Mouse (Mus musculus) small intestine, adult 2 months (tissue): ENCODE measurements around the gene Gpr63. TPM values are rescaled to one million over a fixed set of nuclear protein-coding genes. Genes with fewer than 3 reads are reported as not detected.
A peak's percentile ranks its signal among the peaks of the same experiment; 100 is the strongest.

Source experiments
- H3K27ac ChIP-seq: fragments of 200-500 bp; 2 replicates; pipeline ENCODE4 v1.5.1; 2012; ENCODE audit warnings: low read depth, low read length, control low read depth, inconsistent platforms; ENCODE audit not compliant: insufficient read depth
- H3K27me3 ChIP-seq: fragments of 200-500 bp; 2 replicates; pipeline ENCODE4 v1.6.1; 2012; ENCODE audit warnings: mild to moderate bottlenecking, moderate library complexity, low read length, inconsistent platforms; ENCODE audit not compliant: control insufficient read depth, insufficient read depth
- H3K36me3 ChIP-seq: fragments of 200-500 bp; 2 replicates; pipeline ENCODE4 v1.6.1; 2012; ENCODE audit warnings: mild to moderate bottlenecking, low read length, control low read depth, inconsistent platforms; ENCODE audit not compliant: control insufficient read depth, insufficient read depth
- H3K4me1 ChIP-seq: fragments of 200-500 bp; 2 replicates; pipeline ENCODE4 v1.6.1; 2012; ENCODE audit warnings: low read length, inconsistent platforms, mixed read lengths; ENCODE audit not compliant: control insufficient read depth, insufficient read depth, insufficient read length
- H3K4me3 ChIP-seq: fragments of 200-500 bp; 2 replicates; pipeline ENCODE4 v1.5.1; 2012; ENCODE audit warnings: low read depth, mild to moderate bottlenecking, control low read depth, inconsistent platforms, low read length, moderate library complexity
- CTCF ChIP-seq: fragments of 200-500 bp; IDR thresholded peaks from 2 replicates; pipeline ENCODE4 v1.5.1; 2012; ENCODE audit warnings: low read depth, mild to moderate bottlenecking, control low read depth, inconsistent platforms, low read length, moderate library complexity, mixed read lengths; ENCODE audit not compliant: insufficient replicate concordance, insufficient read length; ENCODE audit errors: extremely low read depth
- POLR2A ChIP-seq: fragments of 200-500 bp; IDR thresholded peaks from 2 replicates; pipeline ENCODE4 v1.6.1; 2012; ENCODE audit warnings: low read depth, mild to moderate bottlenecking, control low read depth, inconsistent platforms, low read length, moderate library complexity
- WGBS: fragments of 180-500 bp; shearing (Covaris S2); methylation state at CpG from one replicate; pipeline ENCODE4 v1.1.7; 2018; 5-methylcytosine and 5-hydroxymethylcytosine counted together
- polyA plus RNA-seq: library from polyadenylated mRNA; depleted of rRNA; stranded (reverse); fragments of >200 nt; gene quantifications from 2 replicates; pipeline ENCODE4 v1.2.3, GENCODE M21; 2012; rRNA removed

Gene Gpr63
- 0.11 and 0.41 TPM in 2 replicates for polyA plus RNA-seq

- WGBS: under 1% methylated on average over 78 of the region's 78 CpGs
- Histone ChIP-seq H3K4me1 (no peaks in the 10 kb centered on the region), H3K4me3 (peak within 1 kb of the TSS; percentile 69), H3K36me3 (no peaks in the 10 kb centered on the region), H3K27ac (no peak within 1 kb of the TSS), H3K27me3 (peaks cover 17% of the 10 kb centered on the region)
- TF ChIP-seq POLR2A (no peak), CTCF (no peak)
Measured at GRCm38 (mm10) chr4:24966299-24966991, at the start of gene Gpr63. Gpr63 (plus strand) TSS chr4:24966407.

DNA sequence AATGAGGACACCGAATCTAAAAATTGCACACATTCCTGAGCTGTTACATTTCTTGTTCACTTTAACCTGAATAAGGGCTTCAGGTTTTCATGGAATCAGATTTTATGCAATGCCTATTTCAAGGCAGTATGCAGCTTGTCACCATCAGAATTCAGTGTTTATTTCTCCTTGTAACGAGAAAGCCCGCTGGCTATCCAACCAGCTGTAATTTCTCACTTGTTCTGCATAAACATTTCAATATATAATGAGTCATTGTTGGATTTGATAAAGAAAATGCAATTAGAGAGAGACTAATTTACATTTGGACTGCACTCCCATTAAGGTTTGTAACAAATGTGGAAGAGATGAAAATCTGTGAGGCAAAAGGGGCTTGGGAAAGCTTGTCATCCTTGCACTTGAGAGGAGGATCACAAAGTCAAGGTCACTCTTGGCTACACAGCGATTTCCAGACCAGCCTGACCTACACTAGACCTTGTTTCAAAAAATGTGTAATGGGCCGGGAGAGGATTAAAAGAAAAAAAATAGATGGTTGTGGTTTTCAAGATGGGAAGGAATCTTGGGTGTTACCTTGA lies 46.1 kb upstream of the Gpr63 start:
- TF ChIP-seq CTCF (no peak), POLR2A (no peak)
- no peaks in the 10 kb centered on the region for H3K27me3 ChIP-seq
- 69% methylated on average over 5 of the region's 5 CpGs for WGBS
- H3K36me3 ChIP-seq: no peaks in the 10 kb centered on the region
- H3K4me1 ChIP-seq: no peaks in the 10 kb centered on the region
- no peak overlapping the region for H3K4me3 ChIP-seq
- no peak overlapping the region for H3K27ac ChIP-seq

- Histone ChIP-seq H3K4me3 (no peak overlapping the region), H3K27ac (no peak overlapping the region), H3K36me3 (no peaks in the 10 kb centered on the region), H3K27me3 (no peaks in the 10 kb centered on the region), H3K4me1 (no peaks in the 10 kb centered on the region)
- no peak for TF ChIP-seq CTCF
- 59% methylated on average over 2 of the region's 2 CpGs for WGBS
Measured at GRCm38 (mm10) chr4:24924726-24925125, 41.5 kb upstream of the Gpr63 start.

DNA sequence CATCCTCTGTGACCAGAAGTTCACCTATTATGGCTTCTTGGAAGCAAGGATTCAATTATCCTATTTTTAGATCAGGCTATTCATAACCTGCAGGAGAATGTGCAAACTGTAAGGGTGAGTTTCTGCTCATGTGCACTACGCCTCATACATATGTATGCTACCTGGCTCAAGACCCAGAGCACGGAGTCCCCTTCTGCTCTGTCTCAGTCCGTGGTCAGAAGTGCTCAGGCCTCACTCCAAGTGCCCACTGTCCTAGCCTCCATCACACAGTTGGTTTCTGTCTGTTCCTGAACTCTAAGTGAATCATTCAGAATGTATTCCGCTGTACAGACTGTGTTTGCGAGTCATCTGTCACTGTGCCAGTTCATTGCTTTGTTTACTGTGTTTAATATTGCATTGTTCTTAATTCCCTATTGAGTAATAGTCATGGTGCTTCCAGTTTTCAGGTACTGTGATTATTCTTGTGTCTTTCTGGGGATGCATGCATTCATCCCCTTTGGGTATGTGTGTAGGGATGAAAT lies 37.9 kb upstream of the Gpr63 start:
- H3K27me3 ChIP-seq: no peaks in the 10 kb centered on the region
- no peak overlapping the region for H3K4me3 ChIP-seq
- no peak overlapping the region for H3K27ac ChIP-seq
- H3K4me1 ChIP-seq: no peaks in the 10 kb centered on the region
- TF ChIP-seq POLR2A: no peak
- TF ChIP-seq CTCF: no peak
- no peaks in the 10 kb centered on the region for H3K36me3 ChIP-seq
- 81% methylated on average over 5 of the region's 5 CpGs for WGBS

DNA sequence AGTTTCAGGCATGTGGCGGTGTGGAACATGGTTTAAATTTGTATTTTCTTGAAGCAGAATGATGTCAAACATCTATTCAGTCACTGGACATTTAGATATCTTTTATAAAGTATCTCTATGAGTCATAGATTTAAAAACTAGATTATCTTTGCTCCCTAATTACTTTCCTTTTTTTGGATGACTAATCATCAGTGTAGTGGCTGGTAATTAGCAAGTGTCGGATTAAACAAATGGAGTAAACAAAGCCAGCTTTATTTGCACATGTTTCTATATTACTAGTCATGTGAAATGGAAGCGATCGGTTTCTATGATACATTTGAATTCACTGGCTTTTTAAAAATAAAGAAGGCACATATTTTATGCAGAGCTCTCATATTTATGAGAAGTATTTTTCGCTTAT lies 37.3 kb upstream of the Gpr63 start:
- no peaks in the 10 kb centered on the region for H3K27me3 ChIP-seq
- H3K4me1 ChIP-seq: no peaks in the 10 kb centered on the region
- TF ChIP-seq POLR2A: no peak
- no peak for TF ChIP-seq CTCF
- no peaks in the 10 kb centered on the region for H3K36me3 ChIP-seq
- H3K4me3 ChIP-seq: no peak overlapping the region
- 74% methylated on average over 5 of the region's 5 CpGs for WGBS
- H3K27ac ChIP-seq: no peak overlapping the region

DNA sequence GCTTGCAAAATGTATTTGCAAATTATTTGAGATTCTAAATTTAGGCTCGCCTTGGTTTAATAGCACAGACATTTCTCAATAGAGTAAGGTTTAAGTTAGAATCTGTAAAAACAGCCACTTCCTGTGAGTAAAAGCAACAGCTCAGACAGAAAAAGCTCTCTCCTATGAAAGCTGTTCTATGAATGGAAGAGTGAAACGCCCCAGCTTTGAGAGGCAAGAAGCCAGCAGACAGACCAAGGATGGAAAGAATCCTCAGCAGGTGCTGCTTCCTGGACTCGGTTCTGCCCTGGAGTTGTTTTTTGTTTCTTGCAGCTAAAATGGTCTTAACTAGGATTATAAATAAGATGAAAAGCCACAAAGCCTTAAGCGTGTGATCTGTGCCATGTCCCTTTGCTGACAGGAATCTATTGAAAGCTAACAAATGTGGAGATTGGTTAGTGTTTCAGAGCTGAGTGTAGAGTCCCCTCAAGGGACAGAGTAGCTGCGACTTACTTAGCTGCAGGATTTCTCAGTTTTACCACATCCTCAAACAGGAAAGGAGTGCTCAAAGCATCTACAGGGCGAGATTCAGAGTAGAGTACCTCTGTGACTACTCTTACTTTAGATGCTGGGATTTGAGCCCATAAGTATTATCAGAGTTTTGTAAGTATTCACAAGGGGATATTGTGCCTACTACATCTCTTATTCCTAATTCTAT lies 23.3 kb upstream of the Gpr63 start:
- Histone ChIP-seq H3K27ac (no peak overlapping the region), H3K4me3 (no peak overlapping the region), H3K27me3 (no peaks in the 10 kb centered on the region), H3K36me3 (no peaks in the 10 kb centered on the region), H3K4me1 (no peaks in the 10 kb centered on the region)
- WGBS: 54% methylated on average over 6 of the region's 6 CpGs
- TF ChIP-seq CTCF (no peak), POLR2A (no peak)

DNA sequence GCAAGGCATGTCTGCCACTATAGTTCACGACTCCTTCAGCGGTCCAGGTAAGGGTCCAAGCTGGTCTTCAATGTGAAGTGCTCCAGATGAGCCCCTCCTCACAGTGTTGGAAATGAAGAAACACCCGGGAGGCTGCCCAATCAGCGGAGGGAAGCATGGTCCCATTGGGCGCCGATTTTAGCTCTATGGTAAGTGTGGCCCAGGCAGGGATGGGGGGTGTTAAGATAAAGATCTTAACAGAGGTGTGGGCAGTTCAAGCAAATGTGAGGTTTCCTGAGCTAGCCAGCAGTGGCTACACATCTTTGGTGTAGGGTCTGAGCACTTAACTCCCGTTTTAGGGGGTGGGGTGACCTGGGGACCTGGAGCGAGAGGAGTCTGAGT lies 299 bp upstream of the Gpr63 start:
- 14% methylated on average over 8 of the region's 8 CpGs for WGBS
- H3K27ac ChIP-seq: no peak overlapping the region
- TF ChIP-seq CTCF (no peak), POLR2A (no peak)
- peaks cover 17% of the 10 kb centered on the region for H3K27me3 ChIP-seq
- no peaks in the 10 kb centered on the region for H3K4me1 ChIP-seq
- H3K4me3 ChIP-seq: peak overlapping the region; percentile 69
- no peaks in the 10 kb centered on the region for H3K36me3 ChIP-seq
